Mouse (Mus musculus) hindbrain, embryonic 14.5 days (tissue): Measurements from ENCODE around the gene Naa20. TPM values are rescaled to one million over a fixed set of nuclear protein-coding genes. Genes with fewer than 3 reads are reported as not detected.

Source experiments
- ATAC-seq: fragments of 200-750 bp; cut with Nextera tagmentation; 2 replicates; pipeline ENCODE4 v1.8.0; 2017; ENCODE audit warnings: moderate number of reproducible peaks, mild to moderate bottlenecking, moderate TSS enrichment, moderate library complexity; ENCODE audit not compliant: low FRiP score
- DNase-seq: peaks from one replicate; pipeline ENCODE4 v3.0.0-alpha.2; 2015; ENCODE audit warnings: low spot score
- H3K27ac ChIP-seq: fragments of 300-500 bp; sonication (generic); 2 replicates; pipeline ENCODE4 v1.5.1; 2014; ENCODE audit warnings: mild to moderate bottlenecking, moderate library complexity
- H3K27me3 ChIP-seq: fragments of 300-500 bp; sonication (generic); 2 replicates; pipeline ENCODE4 v1.6.1; 2014; ENCODE audit warnings: mild to moderate bottlenecking, low read length, mixed read lengths; ENCODE audit not compliant: control insufficient read depth, insufficient read depth
- H3K36me3 ChIP-seq: fragments of 300-500 bp; sonication (generic); replicated peaks from 2 replicates; pipeline ENCODE4 v1.6.1; 2014; ENCODE audit not compliant: control insufficient read depth, insufficient read depth
- H3K4me1 ChIP-seq: fragments of 300-500 bp; sonication (generic); replicated peaks from 2 replicates; pipeline ENCODE4 v1.6.1; 2014; ENCODE audit warnings: antibody characterized with exemption, low read length, mixed read lengths; ENCODE audit not compliant: control insufficient read depth, insufficient read depth
- H3K4me2 ChIP-seq: fragments of 300-500 bp; sonication (generic); replicated peaks from 2 replicates; pipeline ENCODE4 v1.6.1; 2014; ENCODE audit warnings: mild to moderate bottlenecking, moderate library complexity
- H3K4me3 ChIP-seq: fragments of 300-500 bp; sonication (generic); replicated peaks from 2 replicates; pipeline ENCODE4 v1.5.1; 2014; ENCODE audit warnings: mild to moderate bottlenecking, low read length
- H3K9ac ChIP-seq: fragments of 300-500 bp; sonication (generic); 2 replicates; pipeline ENCODE4 v1.6.1; 2014
- H3K9me3 ChIP-seq: fragments of 300-500 bp; sonication (generic); 2 replicates; pipeline ENCODE4 v1.6.1; 2016; ENCODE audit warnings: low read length; ENCODE audit not compliant: control insufficient read depth
- WGBS: fragments of 180-500 bp; shearing (Covaris S2); extraction: QIAGEN DNeasy Blood & Tissue Kit; methylation state at CpG from one replicate; pipeline ENCODE4 v1.1.7; 2014; 5-methylcytosine and 5-hydroxymethylcytosine counted together
- polyA plus RNA-seq: library from polyadenylated mRNA; unstranded; fragments of >200 nt; fragmentation: Nextera tagmentation; extraction: Ambion mirVana; gene quantifications from 2 replicates; pipeline ENCODE4 v1.2.1, GENCODE M21; 2014

Naa20 gene
- polyA plus RNA-seq, 1 experiment from 2014 or later: 138 TPM

DNA sequence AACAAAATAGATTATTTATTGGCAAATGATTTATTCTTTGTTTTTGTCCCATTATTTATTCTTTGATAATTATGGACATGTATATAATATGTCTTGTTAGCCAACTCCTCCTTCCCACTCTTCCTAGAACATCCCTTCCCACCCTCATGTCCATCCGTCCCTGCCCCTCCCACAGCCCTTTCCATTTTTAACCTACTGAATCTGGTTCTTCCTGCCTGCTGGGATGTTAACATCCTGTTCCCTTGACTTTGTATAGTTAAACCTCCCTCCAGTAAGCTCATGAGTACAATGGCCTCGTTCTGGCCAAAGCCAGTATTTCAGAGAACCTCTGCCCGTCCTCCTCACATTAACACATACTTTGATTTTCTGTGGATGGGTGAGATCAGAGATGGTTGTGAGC is 39.5 kb downstream of the Naa20 start:
- H3K9ac ChIP-seq: no peak overlapping the region
- H3K36me3 ChIP-seq: no peaks in the 10 kb centered on the region
- no peaks in the 10 kb centered on the region for H3K4me1 ChIP-seq
- no peaks in the 10 kb centered on the region for H3K27me3 ChIP-seq
- no peak overlapping the region for H3K4me3 ChIP-seq
- DNase-seq (no peak), ATAC-seq (no peak)
- H3K9me3 ChIP-seq: no peaks in the 10 kb centered on the region
- WGBS: 78% methylated on average over 3 of the region's 3 CpGs
- H3K27ac ChIP-seq: no peak overlapping the region
- H3K4me2 ChIP-seq: no peak overlapping the region

DNA sequence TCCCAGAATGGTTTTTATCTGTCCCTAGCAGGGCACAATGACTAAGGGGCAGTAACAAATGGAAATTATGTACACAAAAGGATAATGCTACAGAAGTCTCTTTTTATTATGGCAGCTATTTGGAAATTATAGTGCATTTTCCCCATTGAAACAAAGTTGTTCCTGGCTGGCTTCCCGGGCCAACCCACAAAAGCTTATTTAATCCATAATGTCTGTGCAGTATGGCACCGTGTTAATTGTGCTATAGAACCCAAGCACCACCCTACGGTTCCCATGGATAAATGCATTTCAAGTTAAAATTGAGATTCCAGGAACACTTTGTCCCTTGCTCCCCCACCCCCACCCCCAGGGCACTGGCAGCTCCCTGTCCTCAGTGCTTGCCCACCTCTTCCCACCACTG is 42.4 kb downstream of the Naa20 start:
- H3K4me1 ChIP-seq: no peaks in the 10 kb centered on the region
- H3K9me3 ChIP-seq: no peaks in the 10 kb centered on the region
- no peaks in the 10 kb centered on the region for H3K27me3 ChIP-seq
- H3K36me3 ChIP-seq: no peaks in the 10 kb centered on the region
- WGBS: 54% methylated on average over 3 of the region's 3 CpGs
- H3K4me3 ChIP-seq: no peak overlapping the region
- H3K9ac ChIP-seq: no peak overlapping the region
- no peak overlapping the region for H3K4me2 ChIP-seq
- DNase-seq (no peak), ATAC-seq (no peak)
- H3K27ac ChIP-seq: no peak overlapping the region

GRCm38 (mm10) chr2:145948402-145948954 is 46.6 kb downstream of the Naa20 start:
- Histone ChIP-seq H3K27me3 (no peaks in the 10 kb centered on the region), H3K9ac (no peak overlapping the region), H3K9me3 (no peaks in the 10 kb centered on the region), H3K4me1 (peaks cover 10% of the 10 kb centered on the region; the same call in 1 of the 2 replicates), H3K4me2 (no peak overlapping the region), H3K4me3 (no peak overlapping the region), H3K27ac (no peak overlapping the region), H3K36me3 (no peaks in the 10 kb centered on the region)
- no peak for DNase-seq
- ATAC-seq: no peak
- WGBS: 71% methylated on average over 7 of the region's 7 CpGs

GRCm38 (mm10) chr2:145949475-145950068 is 47.7 kb downstream of the Naa20 start:
- ATAC-seq (peak; percentile 62; the same call in 1 of the 2 replicates), DNase-seq (no peak)
- no peaks in the 10 kb centered on the region for H3K27me3 ChIP-seq
- H3K9ac ChIP-seq: no peak overlapping the region
- H3K4me3 ChIP-seq: no peak overlapping the region
- H3K9me3 ChIP-seq: no peaks in the 10 kb centered on the region
- WGBS: 14% methylated on average over 11 of the region's 11 CpGs
- 0 out of 2 replicates have a peak overlapping the region, but pooled peaks have one; percentile 3 for H3K27ac ChIP-seq
- H3K36me3 ChIP-seq: no peaks in the 10 kb centered on the region
- 0 out of 2 replicates have a peak overlapping the region, but pooled peaks have one; percentile 4 for H3K4me2 ChIP-seq
- H3K4me1 ChIP-seq: peaks cover 10% of the 10 kb centered on the region; the same call in 1 of the 2 replicates

DNA sequence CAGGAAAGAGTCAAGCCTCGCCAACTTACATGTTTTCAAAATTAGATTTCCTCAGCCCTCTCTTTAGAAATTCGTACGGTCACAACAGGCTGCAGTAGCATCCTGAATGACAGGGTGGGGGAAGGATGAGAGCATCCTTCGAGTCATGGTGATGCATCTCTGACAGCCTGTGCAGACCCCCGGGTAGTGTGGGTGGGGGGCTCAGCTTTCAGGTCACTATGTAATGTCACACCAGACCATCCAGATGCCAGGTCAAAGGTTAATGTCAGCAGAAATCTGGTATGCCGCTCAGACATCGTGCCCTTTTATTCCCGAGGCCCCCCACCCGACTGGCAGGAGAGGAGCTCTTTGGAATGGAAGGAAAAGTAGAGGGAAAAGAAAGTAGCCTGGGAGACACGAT is 48.3 kb downstream of the Naa20 start:
- no peaks in the 10 kb centered on the region for H3K27me3 ChIP-seq
- H3K4me2 ChIP-seq: no peak overlapping the region
- peaks cover 10% of the 10 kb centered on the region; the same call in 1 of the 2 replicates for H3K4me1 ChIP-seq
- no peak overlapping the region for H3K9ac ChIP-seq
- no peaks in the 10 kb centered on the region for H3K36me3 ChIP-seq
- no peak overlapping the region for H3K4me3 ChIP-seq
- no peak overlapping the region for H3K27ac ChIP-seq
- no peaks in the 10 kb centered on the region for H3K9me3 ChIP-seq
- DNase-seq (no peak), ATAC-seq (no peak)
- WGBS: 13% methylated on average over 10 of the region's 10 CpGs

DNA sequence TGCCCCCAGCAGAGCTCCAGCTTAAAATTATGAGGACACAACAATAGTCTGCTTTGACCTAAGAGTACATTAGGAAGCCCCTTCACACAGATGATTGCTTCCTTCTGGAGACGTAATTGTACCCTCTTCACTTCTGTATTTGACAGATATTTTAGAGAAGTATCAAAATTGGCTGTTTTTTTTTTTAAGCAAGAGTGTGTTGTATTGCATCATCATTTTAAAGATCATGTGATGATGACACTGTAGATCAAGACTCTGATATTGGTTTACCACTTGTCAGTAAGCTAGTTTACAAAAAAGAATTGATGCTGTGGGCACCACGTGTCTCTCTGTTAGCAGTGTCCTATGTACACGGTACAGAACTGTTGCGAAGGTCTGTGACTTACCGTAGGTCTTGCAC is 50.8 kb downstream of the Naa20 start:
- no peak for DNase-seq
- ATAC-seq: no peak
- H3K9me3 ChIP-seq: no peaks in the 10 kb centered on the region
- no peak overlapping the region for H3K4me2 ChIP-seq
- no peak overlapping the region for H3K4me3 ChIP-seq
- 87% methylated on average over 5 of the region's 5 CpGs for WGBS
- H3K27me3 ChIP-seq: no peaks in the 10 kb centered on the region
- no peaks in the 10 kb centered on the region for H3K36me3 ChIP-seq
- H3K4me1 ChIP-seq: peaks cover 10% of the 10 kb centered on the region; the same call in 1 of the 2 replicates
- no peak overlapping the region for H3K9ac ChIP-seq
- no peak overlapping the region for H3K27ac ChIP-seq

DNA sequence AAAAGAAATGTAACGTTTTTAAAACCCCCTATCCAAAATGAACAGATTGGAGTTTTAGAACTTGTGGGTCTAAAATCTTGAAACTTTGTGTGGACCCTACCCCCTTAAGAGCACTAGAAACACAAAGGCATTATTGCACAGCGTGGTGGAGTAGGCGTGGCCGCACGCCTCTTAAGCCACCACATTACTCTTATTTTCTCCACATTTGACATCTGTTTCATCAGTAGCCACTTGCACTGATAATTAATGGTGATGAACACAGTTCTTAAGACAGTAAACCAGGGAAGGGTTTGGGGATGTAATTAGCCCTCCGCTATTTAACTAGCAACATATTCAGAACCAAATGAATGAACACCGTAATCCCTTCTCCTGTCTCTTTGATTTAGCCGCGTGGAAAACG is 53.9 kb downstream of the Naa20 start:
- ATAC-seq: no peak
- H3K9ac ChIP-seq: no peak overlapping the region
- no peak for DNase-seq
- H3K36me3 ChIP-seq: no peaks in the 10 kb centered on the region
- no peak overlapping the region for H3K4me3 ChIP-seq
- H3K27ac ChIP-seq: no peak overlapping the region
- H3K4me2 ChIP-seq: no peak overlapping the region
- 59% methylated on average over 10 of the region's 10 CpGs for WGBS
- H3K4me1 ChIP-seq: no peaks in the 10 kb centered on the region
- H3K27me3 ChIP-seq: no peaks in the 10 kb centered on the region
- no peaks in the 10 kb centered on the region for H3K9me3 ChIP-seq

- DNase-seq: no peak
- Histone ChIP-seq H3K27me3 (no peaks in the 10 kb centered on the region), H3K4me2 (no peak overlapping the region), H3K4me3 (no peak overlapping the region), H3K4me1 (no peaks in the 10 kb centered on the region), H3K9ac (no peak overlapping the region), H3K36me3 (no peaks in the 10 kb centered on the region), H3K9me3 (no peaks in the 10 kb centered on the region), H3K27ac (no peak overlapping the region)
- 73% methylated on average over 5 of the region's 5 CpGs for WGBS
- no peak for ATAC-seq
Measured at GRCm38 (mm10) chr2:145956318-145956717, 54.4 kb downstream of the Naa20 start.

GRCm38 (mm10) chr2:145957450-145957849 is 55.6 kb downstream of the Naa20 start:
- H3K9ac ChIP-seq: no peak overlapping the region
- ATAC-seq (peak; percentile 46; the same call in 1 of the 2 replicates), DNase-seq (peak; percentile 85)
- H3K27me3 ChIP-seq: no peaks in the 10 kb centered on the region
- H3K4me1 ChIP-seq: no peaks in the 10 kb centered on the region
- WGBS: 16% methylated on average over 4 of the region's 4 CpGs
- no peak overlapping the region for H3K27ac ChIP-seq
- no peak overlapping the region for H3K4me3 ChIP-seq
- no peaks in the 10 kb centered on the region for H3K9me3 ChIP-seq
- no peak overlapping the region for H3K4me2 ChIP-seq
- H3K36me3 ChIP-seq: no peaks in the 10 kb centered on the region
